Mouse (Mus musculus) neural tube, embryonic 11.5 days (tissue): Measurements from ENCODE around the gene Rufy2. TPM values are rescaled to one million over a fixed set of nuclear protein-coding genes. Genes with fewer than 3 reads are reported as not detected.

Experiments
- ATAC-seq: fragments of 200-750 bp; cut with Nextera tagmentation; 2 replicates; pipeline ENCODE4 v1.8.0; 2017; ENCODE audit warnings: moderate number of reproducible peaks, mild to moderate bottlenecking, moderate TSS enrichment, moderate library complexity; ENCODE audit not compliant: insufficient read depth, low FRiP score, low TSS enrichment
- DNase-seq: peaks from one replicate; pipeline ENCODE4 v3.0.0-alpha.2; 2015; ENCODE audit warnings: low spot score
- H3K27ac ChIP-seq: fragments of 300-500 bp; sonication (generic); 2 replicates; pipeline ENCODE4 v1.5.1; 2014; ENCODE audit warnings: low read depth, mild to moderate bottlenecking, low read length
- H3K27me3 ChIP-seq: fragments of 300-500 bp; sonication (generic); 2 replicates; pipeline ENCODE4 v1.6.1; 2014; ENCODE audit warnings: mild to moderate bottlenecking, low read length, mixed read lengths; ENCODE audit not compliant: control insufficient read depth, insufficient read depth
- H3K36me3 ChIP-seq: fragments of 300-500 bp; sonication (generic); 2 replicates; pipeline ENCODE4 v1.6.1; 2014; ENCODE audit warnings: mild to moderate bottlenecking, low read length, moderate library complexity, mixed read lengths; ENCODE audit not compliant: control insufficient read depth, insufficient read depth
- H3K4me1 ChIP-seq: fragments of 300-500 bp; sonication (generic); 2 replicates; pipeline ENCODE4 v1.6.1; 2014; ENCODE audit warnings: low read length, mixed read lengths; ENCODE audit not compliant: control insufficient read depth, insufficient read depth
- H3K4me2 ChIP-seq: fragments of 300-500 bp; sonication (generic); 2 replicates; pipeline ENCODE4 v1.6.1; 2014; ENCODE audit warnings: low read depth, mild to moderate bottlenecking, moderate library complexity
- H3K4me3 ChIP-seq: fragments of 300-500 bp; sonication (generic); 2 replicates; pipeline ENCODE4 v1.5.1; 2014; ENCODE audit warnings: low read depth, low read length
- H3K9ac ChIP-seq: fragments of 300-500 bp; sonication (generic); 2 replicates; pipeline ENCODE4 v1.6.1; 2014; ENCODE audit warnings: mild to moderate bottlenecking, low read length
- H3K9me3 ChIP-seq: fragments of 300-500 bp; sonication (generic); 2 replicates; pipeline ENCODE4 v1.6.1; 2016; ENCODE audit warnings: low read length; ENCODE audit not compliant: control insufficient read depth
- WGBS: fragments of 180-500 bp; shearing (Covaris S2); extraction: QIAGEN DNeasy Blood & Tissue Kit; methylation state at CpG from one replicate; pipeline ENCODE4 v1.1.7; 2014; 5-methylcytosine and 5-hydroxymethylcytosine counted together
- polyA plus RNA-seq: library from polyadenylated mRNA; unstranded; fragments of >200 nt; fragmentation: Nextera tagmentation; extraction: Ambion mirVana; gene quantifications from 2 replicates; pipeline ENCODE4 v1.2.1, GENCODE M21; 2014

The Rufy2 gene
- polyA plus RNA-seq, 1 experiment from 2014 or later: 22.7 TPM

DNA sequence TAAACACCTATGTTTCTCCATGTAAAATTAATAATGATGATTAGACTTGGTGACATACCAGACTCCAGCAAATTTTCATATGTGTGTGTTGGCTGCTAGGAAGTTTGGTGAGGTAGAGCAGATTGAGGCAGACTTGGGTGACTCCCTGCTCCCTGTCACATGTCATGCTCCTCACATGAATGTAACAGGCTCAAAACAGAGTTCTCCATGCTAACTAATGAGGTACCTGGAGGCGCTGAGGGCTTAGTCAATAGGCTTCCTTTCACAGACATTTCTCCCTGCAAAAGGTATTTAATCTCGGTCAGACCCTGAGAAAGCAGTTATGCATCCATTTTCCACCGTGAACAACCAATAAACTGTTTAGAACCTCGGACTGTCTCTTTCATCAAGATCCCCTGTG is 48.4 kb downstream of the Rufy2 start:
- no peaks in the 10 kb centered on the region for H3K9me3 ChIP-seq
- no peaks in the 10 kb centered on the region for H3K27me3 ChIP-seq
- no peaks in the 10 kb centered on the region for H3K36me3 ChIP-seq
- H3K4me3 ChIP-seq: no peak overlapping the region
- 56% methylated on average over 4 of the region's 4 CpGs for WGBS
- H3K9ac ChIP-seq: no peak overlapping the region
- peaks cover 16% of the 10 kb centered on the region for H3K4me1 ChIP-seq
- no peak overlapping the region for H3K4me2 ChIP-seq
- no peak for ATAC-seq
- H3K27ac ChIP-seq: 0 out of 2 replicates have a peak overlapping the region, but pooled peaks have one; percentile 3
- no peak for DNase-seq

DNA sequence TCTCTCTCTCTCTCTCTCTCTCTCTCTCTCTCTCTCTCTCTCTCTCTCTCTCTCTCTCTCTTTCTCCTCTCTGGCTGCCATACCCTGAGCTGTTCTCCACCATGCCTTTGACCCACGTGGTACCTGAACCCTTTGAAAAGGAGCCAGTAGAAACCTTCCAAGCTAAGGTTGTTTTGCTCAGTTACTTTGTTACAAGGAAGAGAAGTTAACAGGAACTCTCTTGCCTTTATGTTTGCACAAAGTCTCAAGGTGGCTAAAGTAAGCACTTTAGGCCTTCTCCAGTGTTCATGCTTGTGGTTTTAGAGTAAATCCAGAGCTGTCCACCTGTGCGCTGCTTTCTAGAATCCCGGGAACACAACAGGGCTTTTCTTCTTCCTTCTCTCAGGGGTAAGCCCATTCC is 52.2 kb downstream of the Rufy2 start:
- H3K4me1 ChIP-seq: 0 out of 2 replicates have a peak, but pooled peaks cover 4% of the 10 kb centered on the region
- no peak overlapping the region for H3K4me2 ChIP-seq
- ATAC-seq: no peak
- H3K9ac ChIP-seq: no peak overlapping the region
- no peak overlapping the region for H3K4me3 ChIP-seq
- no peak overlapping the region for H3K27ac ChIP-seq
- WGBS: 76% methylated on average over 3 of the region's 3 CpGs
- no peaks in the 10 kb centered on the region for H3K36me3 ChIP-seq
- DNase-seq: no peak
- H3K27me3 ChIP-seq: no peaks in the 10 kb centered on the region
- H3K9me3 ChIP-seq: no peaks in the 10 kb centered on the region

DNA sequence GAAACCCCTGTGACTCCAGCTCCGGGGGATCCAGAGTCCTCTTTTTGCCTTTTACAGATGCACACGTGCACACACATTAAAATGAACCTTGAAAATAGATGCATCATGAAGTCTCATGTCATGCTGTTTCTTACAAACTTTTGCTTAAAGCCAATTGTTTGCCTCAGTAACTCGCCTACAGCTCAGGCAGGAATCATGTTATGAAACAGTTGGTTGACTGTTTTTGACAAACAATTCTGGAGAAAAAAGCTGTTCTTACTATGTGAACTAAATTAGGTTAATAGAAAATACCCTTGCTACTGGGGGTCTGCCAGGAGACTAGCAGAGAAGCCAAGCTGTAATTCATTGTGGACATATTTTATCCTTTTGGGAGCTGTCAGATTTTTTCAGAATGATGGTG is 52.9 kb downstream of the Rufy2 start:
- ATAC-seq (no peak), DNase-seq (no peak)
- no peaks in the 10 kb centered on the region for H3K9me3 ChIP-seq
- WGBS: 75% methylated on average over 3 of the region's 3 CpGs
- H3K27me3 ChIP-seq: no peaks in the 10 kb centered on the region
- H3K4me1 ChIP-seq: 0 out of 2 replicates have a peak, but pooled peaks cover 4% of the 10 kb centered on the region
- no peak overlapping the region for H3K9ac ChIP-seq
- H3K4me2 ChIP-seq: no peak overlapping the region
- no peak overlapping the region for H3K4me3 ChIP-seq
- no peaks in the 10 kb centered on the region for H3K36me3 ChIP-seq
- H3K27ac ChIP-seq: no peak overlapping the region

DNA sequence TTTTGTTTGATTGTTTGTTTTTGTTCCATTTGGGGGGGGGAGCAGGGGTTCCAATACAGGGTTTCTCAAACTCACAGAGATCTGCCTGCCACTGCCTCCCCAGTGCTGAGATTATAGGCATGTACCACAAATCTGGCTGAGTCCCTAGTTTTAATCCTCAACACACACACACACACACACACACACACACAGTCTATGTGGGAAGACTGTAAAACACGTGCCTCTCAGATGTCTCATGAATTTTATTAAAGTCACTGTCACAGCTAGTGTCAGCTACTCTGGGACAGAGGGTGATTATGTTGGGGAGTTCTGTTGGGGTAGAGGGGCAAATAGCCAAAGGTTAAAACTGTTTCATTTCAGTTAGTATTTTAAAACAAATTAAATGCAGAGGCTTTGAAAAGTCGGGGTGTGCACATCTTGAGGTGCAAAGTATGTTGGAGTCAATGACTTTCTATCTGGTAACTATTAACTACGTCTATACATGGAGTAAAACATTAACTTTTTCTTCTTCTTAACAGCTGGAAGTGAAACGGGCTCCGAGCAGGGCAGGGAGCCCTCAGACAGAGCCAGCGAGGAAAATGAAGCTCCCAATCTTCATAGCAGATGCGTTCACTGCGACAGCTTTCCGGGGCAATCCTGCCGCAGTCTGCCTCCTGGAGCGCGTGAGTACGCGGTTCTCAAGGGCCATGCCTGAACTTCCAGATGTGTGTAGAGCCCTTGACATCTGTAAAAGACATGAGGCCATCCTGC is 58.7 kb downstream of the Rufy2 start:
- no peak overlapping the region for H3K4me3 ChIP-seq
- ATAC-seq (no peak), DNase-seq (no peak)
- WGBS: 68% methylated on average over 14 of the region's 14 CpGs
- H3K4me2 ChIP-seq: no peak overlapping the region
- no peak overlapping the region for H3K9ac ChIP-seq
- H3K4me1 ChIP-seq: no peaks in the 10 kb centered on the region
- H3K36me3 ChIP-seq: no peaks in the 10 kb centered on the region
- no peak overlapping the region for H3K27ac ChIP-seq
- no peaks in the 10 kb centered on the region for H3K9me3 ChIP-seq
- H3K27me3 ChIP-seq: no peaks in the 10 kb centered on the region

DNA sequence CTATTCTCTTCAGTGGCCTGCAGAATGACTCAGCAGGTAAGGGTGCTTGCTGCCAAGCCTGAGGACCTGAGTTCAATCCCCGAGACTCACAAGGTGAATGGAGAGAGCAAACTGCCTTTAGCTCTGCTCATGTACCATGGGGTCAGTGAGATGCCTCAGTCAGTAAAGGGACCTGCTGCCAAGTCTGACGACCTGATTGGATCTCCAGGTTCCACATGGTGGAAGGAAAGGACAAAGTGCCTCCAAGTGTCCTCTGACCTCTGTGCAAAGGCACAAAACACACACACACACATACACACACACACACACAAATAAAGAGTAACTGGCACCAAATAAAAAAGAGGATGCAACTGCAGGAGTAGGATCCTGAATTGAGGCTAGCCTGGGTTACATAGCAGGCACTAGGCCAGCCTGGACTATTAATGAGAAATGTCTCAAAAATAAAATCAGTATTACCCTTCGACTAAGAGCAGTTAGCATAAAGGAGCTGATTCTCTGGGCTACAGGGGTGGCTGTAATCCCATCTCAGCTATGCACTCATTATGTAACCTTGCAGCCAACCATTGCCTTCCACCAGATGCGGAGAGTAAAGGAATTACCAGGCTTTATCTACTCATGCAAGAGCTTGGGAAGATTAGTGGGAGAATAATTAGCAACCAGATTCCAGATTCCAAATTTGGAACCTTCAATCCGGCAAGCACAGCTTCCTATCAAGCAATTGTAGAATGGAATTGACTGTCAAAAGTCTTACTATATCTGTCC is 60.0 kb downstream of the Rufy2 start:
- 88% methylated on average over 5 of the region's 5 CpGs for WGBS
- ATAC-seq (no peak), DNase-seq (no peak)
- Histone ChIP-seq H3K4me1 (no peaks in the 10 kb centered on the region), H3K36me3 (no peaks in the 10 kb centered on the region), H3K27ac (no peak overlapping the region), H3K9me3 (no peaks in the 10 kb centered on the region), H3K4me3 (no peak overlapping the region), H3K4me2 (no peak overlapping the region), H3K9ac (no peak overlapping the region), H3K27me3 (no peaks in the 10 kb centered on the region)

DNA sequence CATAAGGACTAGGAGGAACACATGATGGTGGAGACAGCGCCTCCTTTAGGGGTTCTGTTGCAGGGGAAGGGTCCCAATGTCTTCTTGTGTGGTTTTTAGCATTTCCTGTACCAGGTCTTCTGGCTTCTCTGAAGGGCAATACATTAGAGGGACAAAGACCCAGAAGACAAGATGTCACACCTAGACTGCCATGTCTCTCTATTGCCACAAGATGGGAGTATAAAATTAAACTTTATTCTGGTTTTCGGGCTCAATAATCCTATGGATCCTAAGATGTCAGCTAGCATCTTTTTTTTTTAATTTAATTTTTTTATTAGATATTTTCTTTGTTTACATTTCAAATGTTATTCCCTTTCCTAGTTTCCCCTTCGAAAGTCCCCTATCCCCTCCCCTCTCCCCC is 63.1 kb downstream of the Rufy2 start:
- no peak for DNase-seq
- H3K27ac ChIP-seq: no peak overlapping the region

DNA sequence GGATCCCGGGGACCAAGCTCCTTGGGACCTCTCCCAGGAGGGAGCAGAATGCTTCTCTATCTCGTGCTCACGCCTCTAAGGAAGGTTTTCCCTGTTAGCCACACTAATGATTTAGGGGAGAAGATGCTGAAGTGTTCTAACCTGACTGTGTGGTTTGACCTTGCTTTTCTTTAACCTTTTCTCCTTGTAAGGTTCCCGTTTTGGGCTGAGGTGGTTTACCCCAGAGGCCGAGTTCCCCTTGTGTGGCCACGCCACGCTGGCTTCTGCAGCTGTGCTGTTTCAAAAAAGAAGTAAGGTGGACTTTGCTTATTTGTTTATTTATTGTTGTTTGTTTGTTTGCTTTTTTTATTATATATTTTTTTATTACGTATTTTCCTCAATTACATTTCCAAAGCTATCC is 67.7 kb downstream of the Rufy2 start:
- Histone ChIP-seq H3K4me3 (no peak overlapping the region), H3K4me2 (no peak overlapping the region), H3K36me3 (no peaks in the 10 kb centered on the region), H3K9me3 (no peaks in the 10 kb centered on the region), H3K4me1 (no peaks in the 10 kb centered on the region), H3K27ac (no peak overlapping the region), H3K27me3 (no peaks in the 10 kb centered on the region), H3K9ac (no peak overlapping the region)
- ATAC-seq: no peak
- 92% methylated on average over 8 of the region's 8 CpGs for WGBS
- no peak for DNase-seq

More for the DNA sequence above, 63.1 kb downstream of the Rufy2 start:
- H3K4me2 ChIP-seq: no peak overlapping the region
- H3K27me3 ChIP-seq: no peaks in the 10 kb centered on the region
- no peaks in the 10 kb centered on the region for H3K4me1 ChIP-seq
- no peak for ATAC-seq
- H3K4me3 ChIP-seq: no peak overlapping the region
- H3K36me3 ChIP-seq: no peaks in the 10 kb centered on the region
- H3K9me3 ChIP-seq: no peaks in the 10 kb centered on the region
- no peak overlapping the region for H3K9ac ChIP-seq
- WGBS: 66% methylated on average over 3 of the region's 3 CpGs

DNA sequence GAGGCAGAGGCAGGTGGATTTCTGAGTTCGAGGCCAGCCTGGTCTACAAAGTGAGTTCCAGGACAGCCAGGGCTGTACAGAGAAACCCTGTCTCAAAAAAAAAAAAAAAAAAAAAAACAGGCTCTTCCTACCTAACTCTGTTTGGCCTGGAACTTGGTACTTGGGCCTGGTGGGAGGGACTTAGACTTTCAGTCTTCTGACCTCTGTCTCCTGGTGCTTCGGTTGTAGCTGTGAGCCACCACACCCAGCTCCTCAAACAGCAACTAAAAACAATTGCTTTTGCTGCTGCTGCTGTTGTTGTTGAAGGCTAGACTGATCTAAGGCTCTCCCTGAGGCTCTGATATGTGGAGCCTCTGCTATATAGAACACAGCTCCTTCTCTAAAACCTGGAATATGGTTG is 69.1 kb downstream of the Rufy2 start:
- Histone ChIP-seq H3K36me3 (no peaks in the 10 kb centered on the region), H3K4me2 (no peak overlapping the region), H3K27me3 (no peaks in the 10 kb centered on the region), H3K9ac (no peak overlapping the region), H3K4me3 (no peak overlapping the region), H3K9me3 (no peaks in the 10 kb centered on the region), H3K4me1 (no peaks in the 10 kb centered on the region), H3K27ac (no peak overlapping the region)
- no peak for ATAC-seq
- WGBS: 92% methylated on average over 1 of the region's 2 CpGs
- DNase-seq: no peak

DNA sequence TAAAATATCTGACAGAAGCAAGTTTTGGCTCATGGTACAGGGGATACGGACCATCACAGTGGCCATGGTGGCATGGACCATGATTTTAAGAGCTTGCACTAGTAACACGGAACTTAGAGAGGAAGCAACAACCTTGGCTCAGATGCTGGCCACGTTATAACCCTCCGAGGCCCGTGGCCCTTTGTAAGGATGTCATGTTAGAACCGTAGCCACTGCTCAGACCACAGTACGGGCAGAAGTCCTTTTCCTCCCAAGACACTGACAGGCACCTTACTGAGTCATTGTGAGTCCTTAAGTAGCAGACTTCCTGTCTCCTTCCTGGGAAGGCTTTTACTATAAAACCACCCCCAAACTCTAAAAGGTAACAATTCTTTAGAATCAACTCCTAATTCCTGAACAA is 71.2 kb downstream of the Rufy2 start:
- no peak for ATAC-seq

More for the DNA sequence above, 71.2 kb downstream of the Rufy2 start:
- 77% methylated on average over 7 of the region's 7 CpGs for WGBS
- Histone ChIP-seq H3K9ac (no peak overlapping the region), H3K27me3 (no peaks in the 10 kb centered on the region), H3K4me3 (no peak overlapping the region), H3K4me1 (no peaks in the 10 kb centered on the region), H3K4me2 (no peak overlapping the region), H3K9me3 (no peaks in the 10 kb centered on the region), H3K27ac (no peak overlapping the region), H3K36me3 (no peaks in the 10 kb centered on the region)
- no peak for DNase-seq
